Mouse (Mus musculus) MEL (cell line): ENCODE measurements around the gene Gpc5.

Source experiments
- CTCF ChIP-seq, 3 experiments: IDR thresholded peaks in 2 of 3; conservative IDR thresholded peaks in 1 of 3; 2 replicates each; pipeline ENCODE4 v1.5.1; 2011 to 2012; ENCODE audit warnings: low read length in 3 of 3, low read depth in 2 of 3, mild to moderate bottlenecking in 2 of 3, improper control_type of control experiment in 1 of 3, inconsistent platforms in 1 of 3, mixed read lengths in 1 of 3, moderate library complexity in 1 of 3; ENCODE audit not compliant: control insufficient read depth in 1 of 3, insufficient read depth in 1 of 3, poor library complexity in 1 of 3, severe bottlenecking in 1 of 3
- ELF1 ChIP-seq: IDR thresholded peaks from 2 replicates; pipeline ENCODE4 v1.6.1; 2014; ENCODE audit warnings: low read depth, mild to moderate bottlenecking, inconsistent platforms, low read length, improper control_type of control experiment, moderate library complexity
- MYB ChIP-seq: IDR thresholded peaks from 2 replicates; pipeline ENCODE4 v1.6.1; 2011; ENCODE audit warnings: mild to moderate bottlenecking, low read depth, low read length, improper control_type of control experiment
- POLR2AphosphoS2 ChIP-seq: IDR thresholded peaks from 2 replicates; pipeline ENCODE4 v1.6.1; 2011; ENCODE audit warnings: low read length, improper control_type of control experiment
- TAL1 ChIP-seq: IDR thresholded peaks from 2 replicates; pipeline ENCODE4 v1.6.1; 2012; ENCODE audit warnings: mild to moderate bottlenecking, inconsistent platforms, low read length, moderate library complexity, mixed read lengths
- TCF12 ChIP-seq: IDR thresholded peaks from 2 replicates; pipeline ENCODE4 v1.6.1; 2014; ENCODE audit warnings: low read depth, mild to moderate bottlenecking, inconsistent platforms, low read length, improper control_type of control experiment, moderate library complexity

GRCm38 (mm10) chr14:116258126-116258525 is 1166.1 kb downstream of the Gpc5 start:
- TF ChIP-seq POLR2AphosphoS2 = no peak
- TF ChIP-seq ELF1 = no peak
- TF ChIP-seq CTCF (IDR thresholded peaks at IDR 0.05 in 2 of 3, conservative IDR thresholded peaks at IDR 0.05 in 1 of 3; ENCODE audit: control insufficient read depth in 1 of 3, insufficient read depth in 1 of 3, low read depth in 2 of 3, low read length in 3 of 3, poor library complexity in 1 of 3, severe bottlenecking in 1 of 3) = no peak
- TF ChIP-seq MYB = no peak
- no peak for TF ChIP-seq TCF12
- TF ChIP-seq TAL1 = no peak
